Mouse (Mus musculus) cerebellum, adult 2 months (tissue): ENCODE results near the gene 4930562C15Rik. TPM values are rescaled to one million over a fixed set of nuclear protein-coding genes. Genes with fewer than 3 reads are reported as not detected.
A peak's percentile ranks its signal among the peaks of the same experiment; 100 is the strongest.

Source experiments
- DNase-seq, 2 experiments: peaks; one replicate each; pipeline ENCODE4 v3.0.0; 2021
- H3K27ac ChIP-seq: fragments of 200-500 bp; 2 replicates; pipeline ENCODE4 v1.5.1; 2012; ENCODE audit warnings: low read length, control low read depth, inconsistent platforms; ENCODE audit not compliant: insufficient read depth
- H3K27me3 ChIP-seq: fragments of 200-500 bp; 2 replicates; pipeline ENCODE4 v1.6.1; 2012; ENCODE audit warnings: inconsistent platforms, mild to moderate bottlenecking, low read length, moderate library complexity; ENCODE audit not compliant: control insufficient read depth, insufficient read depth
- H3K4me1 ChIP-seq: fragments of 200-500 bp; 2 replicates; pipeline ENCODE4 v1.6.1; 2011; ENCODE audit warnings: low read length; ENCODE audit not compliant: control insufficient read depth, insufficient read depth
- H3K4me3 ChIP-seq: fragments of 200-500 bp; replicated peaks from 2 replicates; pipeline ENCODE3; 2011; ENCODE audit warnings: mild to moderate bottlenecking, low read depth, low read length, control low read depth; ENCODE audit not compliant: insufficient read depth
- CTCF ChIP-seq: fragments of 200-500 bp; IDR thresholded peaks from 2 replicates; pipeline ENCODE4 v1.5.1; 2011; ENCODE audit warnings: low read depth, mild to moderate bottlenecking, control low read depth, low read length, moderate library complexity, borderline replicate concordance; ENCODE audit not compliant: insufficient read depth
- POLR2A ChIP-seq: fragments of 200-500 bp; IDR thresholded peaks from 2 replicates; pipeline ENCODE4 v1.6.1; 2011; ENCODE audit warnings: low read length, control low read depth, borderline replicate concordance; ENCODE audit not compliant: insufficient read depth
- whole genome bisulfite sequencing: fragments of 180-500 bp; shearing (Covaris S2); methylation state at CpG from one replicate; pipeline ENCODE4 v1.1.7; 2018; 5-methylcytosine and 5-hydroxymethylcytosine counted together
- polyA plus RNA-seq: library from polyadenylated mRNA; depleted of rRNA; stranded (reverse); fragments of >200 nt; gene quantifications from 2 replicates; pipeline ENCODE4 v1.2.3, GENCODE M21; 2012

Gene 4930562C15Rik
- polyA plus RNA-seq, 1 experiment, result not detected

GRCm38 (mm10) chr16:4907972-4908371 is 72.8 kb downstream of the 4930562C15Rik start:
- WGBS, result 52% methylated on average over 5 of the region's 5 CpGs
- TF ChIP-seq POLR2A (no peak), CTCF (no peak)
- H3K27ac ChIP-seq, result no peak overlapping the region

GRCm38 (mm10) chr16:4909745-4910144 is 74.5 kb downstream of the 4930562C15Rik start:
- peak; percentile 36; the same call in 1 of the 2 replicates for TF ChIP-seq CTCF
- no peak for TF ChIP-seq POLR2A
- WGBS, result 99% methylated on average over 2 of the region's 2 CpGs
- H3K27me3 ChIP-seq, result no peaks in the 10 kb centered on the region
- no peak overlapping the region for H3K27ac ChIP-seq
- H3K4me3 ChIP-seq, result no peak overlapping the region
- DNase-seq, result no peak
- H3K4me1 ChIP-seq, result peaks cover 10% of the 10 kb centered on the region

More at GRCm38 (mm10) chr16:4907972-4908371, 72.8 kb downstream of the 4930562C15Rik start:
- DNase-seq, result no peak
- H3K4me1 ChIP-seq, result peaks cover 8% of the 10 kb centered on the region
- H3K27me3 ChIP-seq, result no peaks in the 10 kb centered on the region
- H3K4me3 ChIP-seq, result no peak overlapping the region

- WGBS, result 94% methylated on average over 8 of the region's 8 CpGs
- TF ChIP-seq POLR2A (no peak), CTCF (no peak)
- Histone ChIP-seq H3K27me3 (no peaks in the 10 kb centered on the region), H3K4me3 (no peak overlapping the region), H3K27ac (no peak overlapping the region), H3K4me1 (peaks cover 3% of the 10 kb centered on the region)
- no peak for DNase-seq
These were observed 75.5 kb downstream of the 4930562C15Rik start for GRCm38 (mm10) chr16:4910758-4911157.

GRCm38 (mm10) chr16:4912074-4912648 is 76.9 kb downstream of the 4930562C15Rik start:
- H3K4me1 ChIP-seq, result peaks cover 3% of the 10 kb centered on the region
- no peaks in the 10 kb centered on the region for H3K27me3 ChIP-seq
- WGBS, result 74% methylated on average over 10 of the region's 10 CpGs
- H3K27ac ChIP-seq, result peak overlapping the region; percentile 12; the same call in 1 of the 2 replicates
- no peak overlapping the region for H3K4me3 ChIP-seq
- TF ChIP-seq POLR2A, result no peak
- no peak for TF ChIP-seq CTCF
- no peak for DNase-seq

GRCm38 (mm10) chr16:4912907-4913782 is 77.9 kb downstream of the 4930562C15Rik start:
- Histone ChIP-seq H3K4me3 (no peak overlapping the region), H3K27me3 (no peaks in the 10 kb centered on the region), H3K27ac (no peak overlapping the region; the same call in 1 of the 2 replicates), H3K4me1 (peaks cover 3% of the 10 kb centered on the region)
- TF ChIP-seq POLR2A, result no peak
- TF ChIP-seq CTCF, result no peak
- 64% methylated on average over 11 of the region's 11 CpGs for WGBS
- DNase-seq, result no peak

- H3K4me1 ChIP-seq, result peaks cover 3% of the 10 kb centered on the region
- TF ChIP-seq POLR2A, result no peak
- peak; percentile 84 for TF ChIP-seq CTCF
- H3K27ac ChIP-seq, result no peak overlapping the region
- 31% methylated on average over 12 of the region's 12 CpGs for WGBS
- H3K4me3 ChIP-seq, result no peak overlapping the region
- no peaks in the 10 kb centered on the region for H3K27me3 ChIP-seq
- peak; percentile 77 to 85 for DNase-seq
These were observed 78.8 kb downstream of the 4930562C15Rik start for GRCm38 (mm10) chr16:4913783-4914735.

GRCm38 (mm10) chr16:4915931-4916330 is 80.7 kb downstream of the 4930562C15Rik start:
- H3K4me1 ChIP-seq, result peaks cover 3% of the 10 kb centered on the region

More at GRCm38 (mm10) chr16:4915931-4916330, 80.7 kb downstream of the 4930562C15Rik start:
- DNase-seq, result no peak
- Histone ChIP-seq H3K27ac (no peak overlapping the region), H3K27me3 (no peaks in the 10 kb centered on the region), H3K4me3 (no peak overlapping the region)
- WGBS, result 90% methylated on average over 3 of the region's 3 CpGs
- TF ChIP-seq POLR2A (no peak), CTCF (no peak)
